Mouse (Mus musculus): ENCODE results near the gene Tmem181a. TPM values are rescaled to one million over a fixed set of nuclear protein-coding genes. Genes with fewer than 3 reads are reported as not detected.
"Not testable (repeated sequence)": the region's sequence is repeated elsewhere in the genome, so short reads cannot be mapped to it uniquely, and the experiment has no call there.

Gene Tmem181a
- polyA plus RNA-seq, 1 experiment from 2014 or later = 20.7 TPM

DNA sequence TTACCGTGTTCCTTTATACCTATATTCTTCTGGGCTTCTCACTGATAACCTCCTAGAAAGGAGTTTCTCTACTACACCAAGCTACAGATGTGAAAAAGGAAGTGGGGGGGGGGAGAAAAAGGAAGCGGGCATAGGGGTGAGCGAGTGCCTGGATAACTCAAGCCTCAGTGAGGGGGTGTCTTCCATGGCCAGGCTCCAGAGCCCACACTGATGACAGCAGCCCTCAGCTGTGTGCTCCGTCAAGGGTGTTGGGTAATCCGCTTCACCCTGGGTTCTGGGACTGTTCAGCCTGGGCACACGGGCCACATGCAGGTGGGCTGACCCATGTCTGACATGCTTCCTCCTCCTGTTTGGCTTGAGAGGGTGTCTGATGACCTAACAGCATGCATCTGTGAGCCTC is 15.3 kb downstream of the Tmem181a start:
- H3K4me3 ChIP-seq (ENCODE audit: low read length); H3K9me3 ChIP-seq (ENCODE audit: control insufficient read depth, low read length); H3K4me1 ChIP-seq (ENCODE audit: control insufficient read depth, insufficient read depth, low read length); H3K27ac ChIP-seq (ENCODE audit: low read length); H3K36me3 ChIP-seq (ENCODE audit: control insufficient read depth, insufficient read depth, low read length); H3K9ac ChIP-seq (ENCODE audit: low read depth, low read length); H3K27me3 ChIP-seq (replicated peaks; ENCODE audit: control insufficient read depth, insufficient read depth, low read length); H3K4me2 ChIP-seq (ENCODE audit: low read depth, low read length); ATAC-seq: not testable (repeated sequence)
- 93% methylated on average over 6 of the region's 6 CpGs for WGBS

DNA sequence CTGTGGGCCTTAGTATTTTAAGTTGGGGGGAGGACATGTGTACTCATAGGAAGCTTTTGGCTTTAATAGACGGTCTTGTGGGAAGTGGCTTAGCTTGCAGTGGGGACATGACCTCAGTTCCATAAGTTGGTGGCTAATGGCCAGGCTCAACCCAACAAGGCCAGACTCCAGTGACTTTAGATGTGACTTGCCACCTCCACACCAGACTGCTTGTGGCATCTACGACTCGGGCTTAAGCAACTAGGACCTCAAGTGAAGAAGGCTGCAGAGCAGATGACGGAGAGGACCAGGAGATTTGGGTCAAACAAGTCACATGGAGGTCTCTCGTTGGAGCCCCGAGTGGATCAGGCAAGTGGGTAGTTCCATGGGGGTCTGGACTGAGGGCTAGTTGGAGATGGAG is 18.0 kb downstream of the Tmem181a start:
- H3K27ac ChIP-seq (ENCODE audit: low read length); H3K4me1 ChIP-seq (ENCODE audit: control insufficient read depth, insufficient read depth, low read length); ATAC-seq; H3K4me3 ChIP-seq (ENCODE audit: low read length); H3K9ac ChIP-seq (ENCODE audit: low read depth, low read length); H3K4me2 ChIP-seq (ENCODE audit: low read depth, low read length); H3K9me3 ChIP-seq (ENCODE audit: control insufficient read depth, low read length); H3K36me3 ChIP-seq (ENCODE audit: control insufficient read depth, insufficient read depth, low read length); H3K27me3 ChIP-seq (replicated peaks; ENCODE audit: control insufficient read depth, insufficient read depth, low read length): not testable (repeated sequence)
- 94% methylated on average over 4 of the region's 6 CpGs for WGBS

- H3K4me3 ChIP-seq (ENCODE audit: low read length); H3K4me1 ChIP-seq (ENCODE audit: control insufficient read depth, insufficient read depth, low read length); H3K36me3 ChIP-seq (ENCODE audit: control insufficient read depth, insufficient read depth, low read length); H3K9me3 ChIP-seq (ENCODE audit: control insufficient read depth, low read length); H3K27me3 ChIP-seq (replicated peaks; ENCODE audit: control insufficient read depth, insufficient read depth, low read length); H3K4me2 ChIP-seq (ENCODE audit: low read depth, low read length); H3K9ac ChIP-seq (ENCODE audit: low read depth, low read length); H3K27ac ChIP-seq (ENCODE audit: low read length): not testable (repeated sequence)
- peak; percentile 87 for ATAC-seq
- WGBS = 57% methylated on average over 8 of the region's 8 CpGs
Measured at GRCm38 (mm10) chr17:6279205-6279604, 22.5 kb downstream of the Tmem181a start.

DNA sequence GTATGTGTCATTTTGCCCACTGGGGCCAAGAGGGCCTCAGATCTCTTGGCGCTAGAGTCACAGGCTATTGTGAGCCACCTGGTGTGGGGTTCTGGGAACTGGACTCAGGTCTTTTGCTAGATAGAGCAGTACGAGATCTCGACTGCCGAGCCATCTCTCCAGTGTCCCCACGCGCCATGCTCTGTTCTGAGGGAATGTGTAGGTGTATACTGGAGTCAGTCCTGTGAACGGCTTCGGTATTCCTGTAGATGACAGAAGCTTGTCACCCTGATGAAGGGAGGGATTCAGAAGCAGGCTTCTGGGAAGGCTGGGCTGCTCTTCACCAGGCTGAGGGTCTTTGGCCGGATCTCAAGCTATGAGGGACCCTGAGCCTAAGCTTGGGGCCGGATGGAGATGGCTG is 23.1 kb downstream of the Tmem181a start:
- ATAC-seq = not testable (repeated sequence)
- 95% methylated on average over 8 of the region's 10 CpGs for WGBS

DNA sequence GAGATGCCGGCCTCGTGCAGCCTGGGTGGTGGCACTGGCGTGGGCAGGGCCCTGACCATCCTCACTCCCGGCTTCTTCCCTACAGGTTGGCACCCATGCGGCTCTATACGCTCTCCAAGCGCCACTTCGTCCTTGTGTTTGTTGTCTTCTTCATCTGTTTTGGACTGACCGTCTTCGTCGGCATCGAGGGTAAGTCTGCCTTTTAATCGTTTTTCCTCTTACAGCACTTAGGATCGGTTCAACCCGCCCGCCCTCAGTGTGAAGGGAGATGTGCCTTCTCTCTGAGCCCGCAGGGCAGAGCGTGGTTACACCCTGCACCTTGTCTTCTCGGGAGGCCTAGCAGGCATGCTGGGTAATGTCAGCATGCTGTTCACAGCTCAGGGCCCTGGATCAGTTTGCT is 23.9 kb downstream of the Tmem181a start:
- not testable (repeated sequence) for H3K36me3 ChIP-seq (ENCODE audit: control insufficient read depth, insufficient read depth, low read length); ATAC-seq; H3K9me3 ChIP-seq (ENCODE audit: control insufficient read depth, low read length); H3K27ac ChIP-seq (ENCODE audit: low read length); H3K4me1 ChIP-seq (ENCODE audit: control insufficient read depth, insufficient read depth, low read length); H3K27me3 ChIP-seq (replicated peaks; ENCODE audit: control insufficient read depth, insufficient read depth, low read length); H3K4me2 ChIP-seq (ENCODE audit: low read depth, low read length); H3K9ac ChIP-seq (ENCODE audit: low read depth, low read length); H3K4me3 ChIP-seq (ENCODE audit: low read length)
- 90% methylated on average over 17 of the region's 19 CpGs for WGBS

More for the DNA sequence above, 23.1 kb downstream of the Tmem181a start:
- H3K27me3 ChIP-seq (replicated peaks; ENCODE audit: control insufficient read depth, insufficient read depth, low read length); H3K4me1 ChIP-seq (ENCODE audit: control insufficient read depth, insufficient read depth, low read length); H3K36me3 ChIP-seq (ENCODE audit: control insufficient read depth, insufficient read depth, low read length); H3K4me3 ChIP-seq (ENCODE audit: low read length); H3K9me3 ChIP-seq (ENCODE audit: control insufficient read depth, low read length); H3K4me2 ChIP-seq (ENCODE audit: low read depth, low read length); H3K9ac ChIP-seq (ENCODE audit: low read depth, low read length); H3K27ac ChIP-seq (ENCODE audit: low read length): not testable (repeated sequence)

DNA sequence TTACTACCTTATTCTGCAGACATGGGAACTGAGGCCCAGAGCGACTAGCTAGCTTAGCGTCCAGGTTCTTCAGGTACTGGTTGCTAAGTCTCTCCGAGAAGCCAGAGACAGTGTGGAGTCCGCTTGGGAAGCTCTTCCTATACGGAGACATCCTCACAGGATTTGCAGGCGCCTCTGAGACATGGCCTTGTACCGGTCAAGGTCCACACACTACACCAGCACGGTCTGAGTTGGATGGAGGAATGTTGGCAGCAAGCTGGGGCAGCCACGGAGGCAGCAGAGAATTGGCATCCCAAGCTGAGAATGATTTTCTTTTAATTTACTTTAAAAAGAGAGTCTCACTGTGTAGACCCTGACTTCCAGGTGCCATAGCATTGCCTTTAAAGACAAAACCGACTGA is 26.5 kb downstream of the Tmem181a start:
- H3K36me3 ChIP-seq (ENCODE audit: control insufficient read depth, insufficient read depth, low read length); H3K27me3 ChIP-seq (replicated peaks; ENCODE audit: control insufficient read depth, insufficient read depth, low read length); H3K9me3 ChIP-seq (ENCODE audit: control insufficient read depth, low read length); H3K9ac ChIP-seq (ENCODE audit: low read depth, low read length); H3K27ac ChIP-seq (ENCODE audit: low read length); H3K4me1 ChIP-seq (ENCODE audit: control insufficient read depth, insufficient read depth, low read length); H3K4me2 ChIP-seq (ENCODE audit: low read depth, low read length); H3K4me3 ChIP-seq (ENCODE audit: low read length): not testable (repeated sequence)
- 96% methylated on average over 8 of the region's 10 CpGs for WGBS
- peak; percentile 51; the same call in 1 of the 2 replicates for ATAC-seq

DNA sequence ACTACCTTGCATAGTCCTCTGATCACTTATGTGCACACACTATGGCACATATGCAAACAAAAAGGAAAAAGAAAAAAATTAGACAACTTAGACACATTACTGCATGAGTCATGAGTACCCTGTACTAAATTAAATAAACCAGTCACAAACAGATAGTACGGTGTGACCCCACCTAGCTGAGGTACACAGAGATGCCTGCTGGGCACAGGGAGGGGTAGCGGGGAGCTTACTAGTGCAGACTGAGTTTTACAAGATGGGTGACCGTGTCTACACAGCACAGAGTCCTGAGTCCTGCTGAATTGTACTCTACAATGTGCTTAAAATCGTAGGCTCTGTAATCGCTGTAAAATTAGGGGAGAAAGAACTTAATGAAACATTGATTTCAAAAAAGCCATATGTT is 29.5 kb downstream of the Tmem181a start:
- ATAC-seq; H3K27ac ChIP-seq (ENCODE audit: low read length); H3K9me3 ChIP-seq (ENCODE audit: control insufficient read depth, low read length); H3K4me2 ChIP-seq (ENCODE audit: low read depth, low read length); H3K4me3 ChIP-seq (ENCODE audit: low read length); H3K36me3 ChIP-seq (ENCODE audit: control insufficient read depth, insufficient read depth, low read length); H3K4me1 ChIP-seq (ENCODE audit: control insufficient read depth, insufficient read depth, low read length); H3K9ac ChIP-seq (ENCODE audit: low read depth, low read length); H3K27me3 ChIP-seq (replicated peaks; ENCODE audit: control insufficient read depth, insufficient read depth, low read length): not testable (repeated sequence)
- 96% methylated on average over 5 of the region's 5 CpGs for whole genome bisulfite sequencing

DNA sequence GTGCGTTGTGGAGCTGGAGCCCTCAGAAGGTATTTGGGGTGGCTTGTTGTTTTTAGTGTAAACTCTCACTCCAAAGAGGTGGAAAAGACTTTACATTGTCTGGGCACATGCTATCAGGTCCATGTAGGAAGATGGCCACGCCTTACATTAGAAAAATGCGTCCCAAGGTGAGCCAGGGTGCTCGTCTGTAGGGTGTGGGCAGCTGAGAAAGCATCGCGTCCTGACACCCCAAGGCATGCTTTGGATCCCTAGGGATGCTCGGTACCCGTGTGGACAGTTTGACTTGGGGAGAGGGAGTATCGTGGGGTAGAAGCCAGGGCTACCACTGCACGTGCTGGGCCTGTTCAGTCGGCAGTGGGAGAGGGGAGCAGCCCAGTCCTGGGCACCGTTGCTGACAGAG is 32.4 kb downstream of the Tmem181a start:
- ATAC-seq; H3K9me3 ChIP-seq (ENCODE audit: control insufficient read depth, low read length); H3K9ac ChIP-seq (ENCODE audit: low read depth, low read length); H3K27ac ChIP-seq (ENCODE audit: low read length); H3K36me3 ChIP-seq (ENCODE audit: control insufficient read depth, insufficient read depth, low read length); H3K4me1 ChIP-seq (ENCODE audit: control insufficient read depth, insufficient read depth, low read length); H3K4me2 ChIP-seq (ENCODE audit: low read depth, low read length); H3K4me3 ChIP-seq (ENCODE audit: low read length); H3K27me3 ChIP-seq (replicated peaks; ENCODE audit: control insufficient read depth, insufficient read depth, low read length): not testable (repeated sequence)
- WGBS = 92% methylated on average over 9 of the region's 12 CpGs

DNA sequence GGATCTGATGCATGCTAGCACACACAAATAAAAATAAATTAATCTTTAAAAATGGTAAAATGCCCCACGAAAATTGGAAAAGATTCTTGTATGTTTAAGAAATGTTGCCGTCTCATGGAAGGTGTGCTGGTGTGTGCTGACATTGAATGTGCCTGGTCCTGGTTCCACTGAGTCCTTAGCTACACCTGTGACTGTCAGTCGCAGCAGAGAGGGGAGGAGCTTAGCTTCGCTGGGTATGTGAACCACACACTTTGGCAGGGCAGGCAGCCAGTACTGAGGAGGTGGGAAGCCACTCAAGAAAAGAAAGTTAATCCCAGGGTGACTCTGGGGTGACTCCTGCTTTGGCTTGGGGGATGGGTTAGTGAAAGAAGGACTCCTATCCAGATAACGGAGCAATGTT is 37.2 kb downstream of the Tmem181a start:
- not testable (repeated sequence) for H3K27me3 ChIP-seq (replicated peaks; ENCODE audit: control insufficient read depth, insufficient read depth, low read length); H3K9me3 ChIP-seq (ENCODE audit: control insufficient read depth, low read length); ATAC-seq; H3K4me3 ChIP-seq (ENCODE audit: low read length); H3K9ac ChIP-seq (ENCODE audit: low read depth, low read length); H3K36me3 ChIP-seq (ENCODE audit: control insufficient read depth, insufficient read depth, low read length); H3K4me2 ChIP-seq (ENCODE audit: low read depth, low read length); H3K4me1 ChIP-seq (ENCODE audit: control insufficient read depth, insufficient read depth, low read length); H3K27ac ChIP-seq (ENCODE audit: low read length)
- no CpG with 5 or more reads among the region's 5 CpGs for WGBS

DNA sequence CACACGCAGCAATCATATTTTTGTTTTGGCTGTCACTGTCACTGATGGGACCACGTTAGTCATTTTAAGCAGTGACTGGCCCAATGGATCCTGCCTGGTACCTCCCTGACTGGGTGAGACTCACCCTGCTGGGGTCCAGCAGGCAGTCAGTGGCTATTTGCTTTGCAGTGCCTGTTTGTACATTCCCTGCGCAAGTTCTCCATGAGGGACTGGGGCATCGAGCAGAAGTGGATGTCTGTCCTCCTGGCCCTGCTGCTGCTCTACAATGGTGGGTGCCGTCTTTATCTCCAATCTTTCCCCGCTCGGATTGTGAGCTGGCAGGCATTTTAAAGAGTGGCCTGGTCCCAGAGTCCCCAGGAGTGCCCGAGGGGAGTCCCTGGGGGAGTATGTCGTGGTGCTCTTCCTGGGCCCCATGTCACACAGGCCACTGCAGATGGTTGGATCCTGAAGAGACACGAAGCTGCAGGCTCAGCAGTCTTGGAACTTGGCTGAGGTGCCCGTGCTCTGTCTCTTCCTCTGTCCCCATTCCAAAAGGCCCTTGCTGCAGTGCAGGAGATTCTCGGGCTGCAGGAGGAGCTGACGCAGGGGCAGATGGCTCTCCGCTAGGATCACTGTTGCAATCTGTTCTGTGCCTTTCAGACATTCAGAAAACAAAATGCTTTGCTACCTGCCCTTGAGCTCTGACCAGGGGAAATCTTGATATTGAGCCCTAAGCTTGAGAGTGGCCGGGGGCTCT is 40.6 kb downstream of the Tmem181a start:
- ATAC-seq; H3K4me3 ChIP-seq (ENCODE audit: low read length); H3K4me1 ChIP-seq (ENCODE audit: control insufficient read depth, insufficient read depth, low read length); H3K27me3 ChIP-seq (replicated peaks; ENCODE audit: control insufficient read depth, insufficient read depth, low read length); H3K4me2 ChIP-seq (ENCODE audit: low read depth, low read length); H3K27ac ChIP-seq (ENCODE audit: low read length); H3K36me3 ChIP-seq (ENCODE audit: control insufficient read depth, insufficient read depth, low read length); H3K9me3 ChIP-seq (ENCODE audit: control insufficient read depth, low read length); H3K9ac ChIP-seq (ENCODE audit: low read depth, low read length): not testable (repeated sequence)
- 93% methylated on average over 9 of the region's 15 CpGs for WGBS
